Mouse (Mus musculus) forebrain, embryonic 16.5 days (tissue): ENCODE measurements around the gene Nol4l. TPM values are rescaled to one million over a fixed set of nuclear protein-coding genes. Genes with fewer than 3 reads are reported as not detected.

Experiments used
- ATAC-seq: fragments of 200-750 bp; cut with Nextera tagmentation; 2 replicates; pipeline ENCODE4 v1.8.0; 2017; ENCODE audit warnings: mild to moderate bottlenecking, moderate library complexity
- H3K27ac ChIP-seq: fragments of 300-500 bp; sonication (generic); 2 replicates; pipeline ENCODE4 v1.5.1; 2014; ENCODE audit warnings: low read length, control low read depth
- H3K27me3 ChIP-seq: fragments of 300-500 bp; sonication (generic); replicated peaks from 2 replicates; pipeline ENCODE4 v1.6.1; 2014; ENCODE audit warnings: low read length; ENCODE audit not compliant: control insufficient read depth, insufficient read depth
- H3K36me3 ChIP-seq: fragments of 300-500 bp; sonication (generic); 2 replicates; pipeline ENCODE4 v1.6.1; 2014; ENCODE audit not compliant: control insufficient read depth, insufficient read depth
- H3K4me1 ChIP-seq: fragments of 300-500 bp; sonication (generic); replicated peaks from 2 replicates; pipeline ENCODE4 v1.6.1; 2014; ENCODE audit warnings: low read length; ENCODE audit not compliant: control insufficient read depth, insufficient read depth
- H3K4me2 ChIP-seq: fragments of 300-500 bp; sonication (generic); 2 replicates; pipeline ENCODE4 v1.6.1; 2014; ENCODE audit warnings: mild to moderate bottlenecking, low read length, control low read depth
- H3K4me3 ChIP-seq: fragments of 300-500 bp; sonication (generic); replicated peaks from 2 replicates; pipeline ENCODE4 v1.5.1; 2014; ENCODE audit warnings: mild to moderate bottlenecking, low read length, control low read depth
- H3K9ac ChIP-seq: fragments of 300-500 bp; sonication (generic); replicated peaks from 2 replicates; pipeline ENCODE4 v1.6.1; 2014; ENCODE audit warnings: low read depth, low read length, control low read depth
- H3K9me3 ChIP-seq: fragments of 300-500 bp; sonication (generic); 2 replicates; pipeline ENCODE4 v1.6.1; 2016; ENCODE audit warnings: low read length; ENCODE audit not compliant: control insufficient read depth
- WGBS: fragments of 180-500 bp; shearing (Covaris S2); extraction: QIAGEN DNeasy Blood & Tissue Kit; methylation state at CpG from one replicate; pipeline ENCODE4 v1.1.7; 2014; 5-methylcytosine and 5-hydroxymethylcytosine counted together
- polyA plus RNA-seq: library from polyadenylated mRNA; unstranded; fragments of >200 nt; fragmentation: Nextera tagmentation; extraction: Ambion mirVana; gene quantifications from 2 replicates; pipeline ENCODE4 v1.2.1, GENCODE M21; 2015

Gene Nol4l
- polyA plus RNA-seq, 1 experiment from 2014 or later, result 50.4 TPM

DNA sequence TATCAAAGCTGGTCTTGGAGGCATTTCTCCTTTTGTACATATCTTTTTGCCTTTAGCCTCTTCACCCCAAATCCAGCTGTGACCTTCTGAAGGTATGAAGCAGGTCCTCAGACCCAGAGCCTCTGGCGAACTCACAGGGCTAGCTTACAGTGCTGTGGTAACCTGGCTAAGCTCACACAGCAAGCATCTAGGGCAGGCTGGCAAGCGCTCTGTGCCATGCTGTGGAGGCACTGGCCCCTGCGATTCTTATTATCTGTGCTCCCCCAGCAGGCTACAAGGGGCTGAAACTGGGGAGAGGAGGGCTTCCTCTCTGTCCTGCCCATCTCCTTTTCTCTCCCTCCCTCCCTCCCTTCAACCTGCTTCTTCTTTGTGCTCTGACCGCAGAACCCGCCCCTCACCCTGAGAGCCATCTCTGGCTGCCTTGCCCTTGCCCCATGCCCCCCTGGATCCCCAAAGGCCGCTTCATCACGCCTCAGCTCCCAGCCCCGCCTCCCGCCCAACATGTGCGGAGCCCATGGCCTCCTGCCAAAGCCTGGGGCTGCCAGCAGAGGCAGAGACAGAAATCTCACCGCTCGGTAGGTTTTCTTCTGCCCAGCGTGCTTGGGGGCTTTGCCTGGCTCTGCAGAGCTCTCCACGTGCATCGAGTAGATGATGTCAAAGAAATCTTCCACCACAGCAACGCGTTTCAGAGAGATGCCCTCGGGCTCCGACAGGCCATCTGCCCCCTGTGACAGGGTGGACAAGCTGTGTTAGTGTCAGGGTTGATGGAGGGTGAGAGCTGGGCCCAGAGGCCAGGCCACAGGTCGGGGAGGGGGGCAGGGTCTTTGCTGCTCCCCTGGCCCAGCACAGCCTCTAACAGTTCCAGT lies 46.4 kb downstream of the Nol4l start:
- Histone ChIP-seq H3K9ac (peak overlapping the region; percentile 54), H3K27me3 (no peaks in the 10 kb centered on the region), H3K4me2 (peak overlapping the region; percentile 44), H3K9me3 (no peaks in the 10 kb centered on the region), H3K27ac (peak overlapping the region; percentile 96), H3K4me1 (peaks cover 32% of the 10 kb centered on the region), H3K36me3 (no peaks in the 10 kb centered on the region), H3K4me3 (0 out of 2 replicates have a peak overlapping the region, but pooled peaks have one; percentile 3)
- 4% methylated on average over 20 of the region's 20 CpGs for WGBS
- ATAC-seq, result peak; percentile 78

DNA sequence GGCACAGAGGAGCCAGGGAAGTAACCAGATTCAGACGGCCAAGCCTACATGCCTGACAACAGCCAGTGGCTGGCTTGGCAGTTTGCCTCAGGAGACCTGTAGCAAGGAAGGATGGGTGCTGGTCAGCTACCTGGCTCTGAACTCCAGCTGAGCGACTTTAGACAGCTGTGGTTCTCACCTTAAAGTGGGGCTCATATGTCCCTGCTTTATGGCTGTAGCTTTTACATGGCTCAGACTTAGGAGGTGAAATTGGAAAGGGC lies 48.0 kb downstream of the Nol4l start:
- Histone ChIP-seq H3K4me1 (peaks cover 32% of the 10 kb centered on the region), H3K9me3 (no peaks in the 10 kb centered on the region), H3K27me3 (no peaks in the 10 kb centered on the region), H3K36me3 (no peaks in the 10 kb centered on the region), H3K4me3 (no peak overlapping the region), H3K9ac (no peak overlapping the region), H3K27ac (no peak overlapping the region), H3K4me2 (no peak overlapping the region)
- WGBS, result 63% methylated on average over 2 of the region's 2 CpGs
- no peak for ATAC-seq

DNA sequence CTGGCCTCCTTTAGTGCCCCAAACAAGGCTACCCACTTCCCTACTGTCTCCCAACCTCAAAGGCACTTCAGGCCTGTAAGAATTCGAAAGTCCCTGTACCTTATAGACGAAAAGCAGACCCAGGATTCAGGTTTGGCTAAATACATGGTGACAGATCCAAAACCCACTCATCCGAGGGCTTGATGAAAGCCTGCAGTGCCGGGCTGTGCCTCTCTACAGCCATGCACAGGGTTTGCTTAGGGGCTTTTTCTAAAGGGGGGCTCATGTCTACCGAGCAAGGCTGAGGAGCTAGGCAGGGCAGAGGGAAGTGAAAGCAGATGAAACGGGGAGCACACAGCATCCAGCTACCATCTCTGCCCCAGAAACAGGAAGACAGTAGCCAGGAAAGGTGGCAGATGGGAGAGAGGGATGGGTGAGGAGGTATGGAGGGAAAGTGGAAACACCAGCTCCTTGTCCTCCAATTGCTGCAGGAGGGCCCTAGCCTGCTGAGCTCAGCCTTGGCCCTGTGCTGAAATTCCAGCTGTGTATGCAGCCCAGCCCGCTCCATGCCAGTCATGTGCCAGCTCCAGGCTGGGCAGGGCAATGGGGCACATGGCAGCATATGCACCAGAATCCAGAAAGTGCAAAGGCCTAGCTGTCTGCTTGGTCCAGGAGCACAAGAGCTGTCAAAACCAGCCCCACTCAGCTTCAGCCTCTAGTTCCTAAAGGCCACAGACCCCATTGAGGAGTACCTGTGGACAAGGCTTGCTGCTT lies 48.5 kb downstream of the Nol4l start:
- no peak overlapping the region for H3K9ac ChIP-seq
- peaks cover 33% of the 10 kb centered on the region for H3K4me1 ChIP-seq
- H3K4me3 ChIP-seq, result no peak overlapping the region
- 68% methylated on average over 7 of the region's 7 CpGs for WGBS
- H3K36me3 ChIP-seq, result no peaks in the 10 kb centered on the region
- 0 out of 2 replicates have a peak overlapping the region, but pooled peaks have one; percentile 4 for H3K27ac ChIP-seq
- H3K27me3 ChIP-seq, result no peaks in the 10 kb centered on the region
- H3K9me3 ChIP-seq, result no peaks in the 10 kb centered on the region
- H3K4me2 ChIP-seq, result no peak overlapping the region
- no peak for ATAC-seq

- 96% methylated on average over 1 of the region's 1 CpGs for WGBS
Observed at GRCm38 (mm10) chr2:153479486-153479885, 50.3 kb downstream of the Nol4l start.

DNA sequence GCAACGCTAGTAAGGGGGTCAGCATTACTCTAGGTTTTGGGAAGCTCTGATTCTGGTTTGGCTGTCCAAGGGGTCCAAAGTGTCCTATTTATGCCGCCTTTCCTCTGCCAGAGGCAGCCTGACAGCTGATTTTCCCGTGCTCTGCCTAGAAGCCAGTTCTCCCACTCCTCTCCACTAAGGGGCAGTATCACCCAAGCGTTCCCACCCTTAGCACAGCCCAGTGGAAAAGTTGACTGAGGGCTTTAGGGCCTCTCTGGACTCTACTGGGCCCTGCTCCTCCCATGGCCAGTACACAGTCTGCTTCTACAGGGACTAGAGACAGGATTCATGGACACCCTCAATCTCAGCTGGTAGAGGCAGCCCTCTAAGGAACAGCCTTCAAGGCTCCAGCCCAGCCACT lies 51.2 kb downstream of the Nol4l start:
- no peaks in the 10 kb centered on the region for H3K9me3 ChIP-seq
- H3K36me3 ChIP-seq, result no peaks in the 10 kb centered on the region
- peaks cover 32% of the 10 kb centered on the region for H3K4me1 ChIP-seq
- ATAC-seq, result peak; percentile 63
- H3K27ac ChIP-seq, result no peak overlapping the region
- no peak overlapping the region for H3K4me2 ChIP-seq
- H3K27me3 ChIP-seq, result no peaks in the 10 kb centered on the region
- WGBS, result 8% methylated on average over 4 of the region's 4 CpGs
- no peak overlapping the region for H3K4me3 ChIP-seq
- H3K9ac ChIP-seq, result no peak overlapping the region

More at GRCm38 (mm10) chr2:153479486-153479885, 50.3 kb downstream of the Nol4l start:
- Histone ChIP-seq H3K36me3 (no peaks in the 10 kb centered on the region), H3K4me2 (no peak overlapping the region), H3K27ac (no peak overlapping the region), H3K4me1 (peaks cover 41% of the 10 kb centered on the region), H3K9me3 (no peaks in the 10 kb centered on the region), H3K27me3 (no peaks in the 10 kb centered on the region), H3K9ac (no peak overlapping the region), H3K4me3 (no peak overlapping the region)
- ATAC-seq, result no peak

DNA sequence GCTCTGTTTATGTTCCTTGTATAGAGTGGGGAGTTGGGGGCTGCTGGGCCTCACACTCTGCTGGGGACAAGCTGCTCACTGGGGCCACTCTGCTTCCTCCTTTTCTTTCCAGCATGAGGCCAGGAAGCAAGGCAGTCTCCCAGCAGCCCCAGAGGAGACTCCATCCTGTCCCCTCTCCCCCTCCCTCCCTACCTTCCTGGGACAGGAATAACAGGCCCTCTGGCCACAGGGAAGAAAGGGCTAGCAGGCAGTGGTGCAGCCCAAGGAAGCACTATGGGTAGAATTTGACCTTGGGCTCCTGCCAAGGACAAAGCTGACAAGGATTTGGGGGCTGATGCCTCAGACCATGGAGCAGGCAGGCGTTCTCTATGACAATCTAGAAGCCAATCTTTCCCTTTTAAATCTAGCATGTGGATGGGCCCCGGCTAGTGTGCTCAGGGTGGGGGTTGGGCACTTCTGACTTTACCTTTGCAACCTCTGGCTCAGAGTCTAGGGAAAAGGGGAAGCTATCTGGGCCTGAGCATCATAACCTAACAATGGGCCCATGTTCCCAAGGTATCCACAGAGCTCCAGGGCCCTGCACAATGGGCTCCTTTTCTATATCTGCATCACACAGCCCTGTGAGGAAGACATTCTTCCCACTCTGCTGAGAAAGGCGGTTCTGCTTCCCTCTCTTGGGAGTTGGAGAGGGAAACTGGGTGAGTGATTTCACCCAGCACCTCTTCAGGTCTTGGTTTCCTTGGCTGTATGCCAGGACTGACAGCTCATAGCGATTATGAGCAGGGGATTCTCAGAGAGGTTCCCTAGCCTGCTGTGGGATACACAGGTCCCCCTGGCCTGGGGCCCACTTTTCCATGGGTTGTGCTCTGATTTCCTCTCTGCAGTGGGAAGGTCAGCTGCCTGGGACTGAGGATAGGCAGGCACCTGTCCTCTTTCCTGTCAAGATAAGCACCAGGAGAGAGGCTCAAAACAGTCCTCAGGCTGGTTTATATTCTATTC lies 54.4 kb downstream of the Nol4l start:
- no peak overlapping the region for H3K4me2 ChIP-seq
- no peak overlapping the region for H3K4me3 ChIP-seq
- no peak for ATAC-seq
- H3K4me1 ChIP-seq, result peaks cover 15% of the 10 kb centered on the region
- H3K27ac ChIP-seq, result no peak overlapping the region
- H3K9ac ChIP-seq, result no peak overlapping the region
- H3K36me3 ChIP-seq, result no peaks in the 10 kb centered on the region
- H3K9me3 ChIP-seq, result no peaks in the 10 kb centered on the region
- 24% methylated on average over 4 of the region's 4 CpGs for WGBS
- no peaks in the 10 kb centered on the region for H3K27me3 ChIP-seq

GRCm38 (mm10) chr2:153470983-153471382 lies 58.8 kb downstream of the Nol4l start:
- Histone ChIP-seq H3K27ac (no peak overlapping the region), H3K9me3 (no peaks in the 10 kb centered on the region), H3K27me3 (no peaks in the 10 kb centered on the region), H3K4me2 (no peak overlapping the region), H3K4me1 (peaks cover 19% of the 10 kb centered on the region), H3K9ac (no peak overlapping the region), H3K36me3 (no peaks in the 10 kb centered on the region), H3K4me3 (no peak overlapping the region)
- ATAC-seq, result peak; percentile 67
- 25% methylated on average over 3 of the region's 3 CpGs for WGBS

DNA sequence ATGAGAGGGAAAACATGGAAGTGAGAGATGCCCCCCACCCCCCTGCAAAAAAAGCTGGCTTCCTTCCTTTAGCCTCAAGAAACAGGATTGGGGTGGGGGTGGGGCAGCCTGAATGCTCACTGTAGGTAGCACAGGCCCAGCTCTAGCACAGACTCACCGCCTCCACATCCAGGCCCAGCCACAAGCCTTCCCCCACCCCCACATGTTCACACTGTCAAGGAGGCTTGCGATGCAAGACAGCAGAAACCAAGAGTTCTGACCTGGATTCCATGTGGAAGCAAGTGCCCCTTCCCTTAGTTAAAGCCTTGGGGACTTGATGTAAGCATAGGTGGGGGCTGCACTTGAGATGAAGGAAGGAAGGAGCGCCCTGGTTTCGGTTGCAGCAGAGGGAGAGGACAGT lies 60.0 kb downstream of the Nol4l start:
- WGBS, result 43% methylated on average over 4 of the region's 4 CpGs
- no peak for ATAC-seq

DNA sequence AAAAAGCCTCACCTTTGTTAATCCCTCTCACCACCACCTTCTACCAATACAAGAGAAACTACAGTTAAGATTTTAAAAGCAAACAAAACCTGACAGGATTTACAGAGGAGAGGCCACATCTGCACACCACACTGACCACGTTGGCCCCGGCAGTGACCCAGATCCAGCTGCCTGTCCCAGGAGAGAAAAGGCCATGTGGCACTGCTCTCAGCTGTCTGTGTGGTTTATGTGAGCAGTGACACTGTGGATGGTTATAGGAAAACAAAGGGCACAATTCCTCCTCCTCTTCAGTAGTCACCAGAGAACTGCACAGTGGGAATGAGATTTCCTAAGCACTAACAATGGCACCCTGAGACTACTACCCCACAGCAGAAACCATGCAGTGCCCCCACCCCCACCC lies 60.5 kb downstream of the Nol4l start:
- Histone ChIP-seq H3K9me3 (no peaks in the 10 kb centered on the region), H3K9ac (no peak overlapping the region), H3K4me1 (peaks cover 11% of the 10 kb centered on the region), H3K27ac (no peak overlapping the region), H3K4me3 (no peak overlapping the region), H3K27me3 (no peaks in the 10 kb centered on the region), H3K4me2 (no peak overlapping the region), H3K36me3 (no peaks in the 10 kb centered on the region)
- 56% methylated on average over 2 of the region's 2 CpGs for WGBS
- no peak for ATAC-seq

More for the DNA sequence above, 60.0 kb downstream of the Nol4l start:
- H3K4me2 ChIP-seq, result no peak overlapping the region
- no peaks in the 10 kb centered on the region for H3K36me3 ChIP-seq
- H3K4me1 ChIP-seq, result peaks cover 11% of the 10 kb centered on the region
- no peaks in the 10 kb centered on the region for H3K9me3 ChIP-seq
- H3K9ac ChIP-seq, result no peak overlapping the region
- no peak overlapping the region for H3K4me3 ChIP-seq
- no peaks in the 10 kb centered on the region for H3K27me3 ChIP-seq
- H3K27ac ChIP-seq, result no peak overlapping the region
